Mouse (Mus musculus) testis, adult 2 months (tissue): ENCODE measurements around the gene Strbp.

Source experiments
- CTCF ChIP-seq: fragments of 200-500 bp; IDR thresholded peaks from 2 replicates; pipeline ENCODE4 v1.5.1; 2012; ENCODE audit warnings: low read depth, mild to moderate bottlenecking, inconsistent platforms, low read length, moderate library complexity; ENCODE audit not compliant: control insufficient read depth, insufficient read depth, insufficient replicate concordance
- POLR2A ChIP-seq: fragments of 200-500 bp; IDR thresholded peaks from 2 replicates; pipeline ENCODE4 v1.6.1; 2012; ENCODE audit warnings: low read depth, mild to moderate bottlenecking, inconsistent platforms, low read length, moderate library complexity; ENCODE audit not compliant: control insufficient read depth

DNA sequence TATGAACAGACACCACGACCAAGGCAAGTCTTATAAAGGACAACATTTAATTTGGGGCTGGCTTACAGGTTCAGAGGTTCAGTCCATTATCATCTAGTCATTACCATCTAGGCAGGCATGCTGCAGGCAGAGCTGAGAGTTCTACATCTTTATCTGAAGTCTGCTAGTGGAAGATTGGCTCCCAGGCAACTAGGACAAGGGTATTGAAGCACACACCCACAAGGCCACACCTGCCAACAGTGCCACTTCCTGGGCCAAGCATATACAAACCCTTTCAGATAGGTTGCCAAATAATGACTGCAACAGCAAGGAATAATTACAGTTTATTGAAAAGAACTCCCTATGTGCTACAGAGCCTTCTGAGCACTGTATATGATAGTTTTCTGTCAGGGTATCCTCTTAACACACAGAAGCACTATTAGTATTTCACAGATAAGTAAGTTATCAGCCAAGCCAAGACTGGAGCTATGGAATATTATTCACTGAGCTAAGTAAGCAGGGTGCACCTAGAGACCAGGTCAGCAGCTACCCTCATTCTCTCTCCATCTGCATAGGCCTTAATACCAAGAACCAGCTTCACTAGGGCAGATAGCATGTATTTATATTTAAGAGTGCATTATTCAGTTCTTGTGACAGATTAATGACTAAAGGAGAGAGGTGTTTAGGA, 154.2 kb downstream of the Strbp start:
- TF ChIP-seq CTCF, result no peak
- no peak for TF ChIP-seq POLR2A
